Mouse (Mus musculus) urinary bladder, postnatal 0 days (tissue): ENCODE results near the gene Prn. TPM values are rescaled to one million over a fixed set of nuclear protein-coding genes. Genes with fewer than 3 reads are reported as not detected.

Source experiments
- polyA plus RNA-seq: library from polyadenylated mRNA; unstranded; fragments of >200 nt; fragmentation: Nextera tagmentation; extraction: Ambion mirVana; gene quantifications from 2 replicates; pipeline ENCODE4 v1.2.1, GENCODE M21; 2015

Gene Prn
- polyA plus RNA-seq = not detected in 2 replicates

DNA sequence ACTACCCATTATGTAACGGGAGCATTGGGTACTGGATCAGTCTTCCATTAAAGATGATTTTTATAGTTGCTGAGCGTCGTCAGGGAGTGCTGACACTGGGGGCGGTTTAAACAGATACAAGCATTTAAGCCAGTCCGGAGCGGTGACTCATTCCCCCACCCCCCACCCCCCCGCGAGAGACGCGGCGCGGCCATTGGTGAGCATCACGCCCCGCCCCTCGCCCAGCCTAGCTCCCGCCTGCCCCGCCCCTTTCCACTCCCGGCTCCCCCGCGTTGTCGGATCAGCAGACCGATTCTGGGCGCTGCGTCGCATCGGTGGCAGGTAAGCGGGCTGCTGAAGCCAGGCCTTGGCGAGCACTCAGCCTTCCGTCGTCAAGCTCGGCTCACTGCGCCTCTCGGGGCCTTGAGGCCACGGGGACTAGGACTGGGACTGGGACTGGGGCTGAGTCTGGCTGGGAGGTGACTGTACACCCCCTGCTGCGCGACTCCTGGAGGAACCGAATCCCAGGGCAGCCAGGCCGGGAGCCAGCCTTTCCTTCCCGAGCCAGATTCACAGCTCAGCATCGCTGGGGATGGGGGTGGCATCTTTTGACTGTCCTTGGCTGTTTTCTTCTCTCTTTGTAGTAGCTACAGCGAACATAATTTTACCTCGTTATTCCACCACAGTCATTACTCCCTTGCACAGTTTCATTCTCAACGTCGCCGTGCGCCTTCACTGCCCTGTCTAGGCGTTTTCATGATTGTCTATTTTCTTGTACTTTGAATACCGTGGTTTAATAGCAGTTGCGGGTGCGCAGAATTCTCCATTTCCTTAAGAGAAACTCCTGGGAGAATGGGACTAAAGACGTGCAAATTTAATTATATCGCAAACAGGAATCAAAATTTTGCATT is at the start of gene Prn, which contains the start of gene Prnp:
TSS of gene Prn (plus strand) at position 275 of the 890 bp plus-strand sequence.
TSS of gene Prnp (plus strand) at position 246 of the 890 bp plus-strand sequence.

DNA sequence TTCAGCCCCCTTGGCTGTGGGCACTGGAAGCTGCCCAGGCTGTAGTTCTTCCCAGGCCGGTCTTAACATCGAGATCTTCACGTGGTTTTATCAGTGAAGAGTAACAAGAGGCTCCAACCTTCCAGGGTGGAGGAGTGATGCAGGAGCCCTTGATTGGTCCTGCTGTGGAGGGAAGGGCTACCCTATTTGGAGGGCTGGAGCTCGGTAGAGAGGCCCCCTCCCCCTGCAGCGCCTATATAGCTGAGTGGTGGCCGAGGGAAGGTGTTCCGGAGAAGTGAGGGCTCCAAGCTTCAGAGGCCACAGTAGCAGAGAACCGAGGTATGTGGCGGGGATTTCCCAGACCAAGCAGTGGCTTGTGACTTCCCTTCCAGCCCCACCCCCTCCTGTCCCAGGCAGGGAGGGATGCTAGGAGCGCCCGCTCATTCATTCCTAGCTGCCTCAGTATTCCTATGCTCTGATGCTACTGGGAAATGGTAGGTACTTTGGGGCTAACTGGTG is 40.9 kb downstream of the Prn start, which contains the start of gene Prnd:
TSS of gene Prnd (plus strand) at position 264 of the 498 bp plus-strand sequence.

Other genes with a start within 250 kb of the Prn start
- not detected in 2 replicates for gene Erv3, start 50.2 kb upstream of the Prn start, polyA plus RNA-seq
- 126 and 161 TPM in 2 replicates for gene Prnp, start within 50 bp of the Prn start, polyA plus RNA-seq
- 10.9 and 14.1 TPM in 2 replicates for gene Prnd, start 40.9 kb downstream of the Prn start, polyA plus RNA-seq
- 13.0 and 13.6 TPM in 2 replicates for gene Rassf2, start 120.3 kb downstream of the Prn start, polyA plus RNA-seq
- 8.1 and 8.4 TPM in 2 replicates for gene Slc23a2, start 235.2 kb downstream of the Prn start, polyA plus RNA-seq